Mouse (Mus musculus): ENCODE measurements at regions not wholly inside any gene's neighbourhood (a gene's known extent, or its start where the extent isn't known, plus 50 kb on each side); places are given as distances from the start of the nearest gene placed in this dataset.

DNA sequence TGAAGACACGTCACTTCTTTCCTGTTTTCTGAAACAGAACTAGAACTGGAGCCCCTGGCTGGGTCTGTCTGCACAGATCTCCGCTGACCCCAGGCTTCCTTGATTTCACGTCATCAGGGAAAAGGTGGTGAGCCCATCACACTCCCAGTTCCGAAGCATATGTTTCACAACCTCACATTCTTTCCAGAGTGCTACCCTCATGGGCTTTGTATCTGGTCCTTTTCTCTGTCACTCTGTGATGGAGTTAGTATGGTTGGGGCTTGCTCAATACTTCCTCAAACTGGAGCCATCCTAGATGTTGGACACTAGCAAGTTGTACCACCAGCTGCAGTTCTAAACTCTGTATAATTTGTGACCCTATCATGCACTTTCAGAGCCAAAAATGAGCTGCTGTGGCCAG is 125.8 kb upstream of the Cox10 start:
- no peaks in the 10 kb centered on the region for H3K36me3 ChIP-seq (replicated peaks in 1 of 2; ENCODE audit: control insufficient read depth in 1 of 2, insufficient read depth in 1 of 2, low read length in 1 of 2)
- no peak overlapping the region for H3K27ac ChIP-seq (ENCODE audit: insufficient read depth, low read depth)
- no peak for TF ChIP-seq JUND (conservative IDR thresholded peaks at IDR 0.05; ENCODE audit: low read depth, low read length)
- TF ChIP-seq MXI1 (IDR thresholded peaks at IDR 0.05; ENCODE audit: low read depth, low read length), result no peak
- no peak for TF ChIP-seq EP300 (IDR thresholded peaks at IDR 0.05; ENCODE audit: low read length)
- TF ChIP-seq ZMIZ1 (IDR thresholded peaks at IDR 0.05; ENCODE audit: low read depth, low read length), result no peak
- no peak for TF ChIP-seq PAX5 (IDR thresholded peaks at IDR 0.05; ENCODE audit: low read length)
- TF ChIP-seq MAFK (IDR thresholded peaks at IDR 0.05; ENCODE audit: insufficient replicate concordance, low read length), result no peak
- no peak for TF ChIP-seq JUN (IDR thresholded peaks at IDR 0.05; ENCODE audit: insufficient read depth, low read depth, low read length)
- TF ChIP-seq HCFC1 (IDR thresholded peaks at IDR 0.05; ENCODE audit: low read depth, low read length), result no peak
- TF ChIP-seq RCOR1 (conservative IDR thresholded peaks at IDR 0.05; ENCODE audit: low read depth, low read length), result no peak
- TF ChIP-seq USF1 (IDR thresholded peaks at IDR 0.05; ENCODE audit: low read depth, low read length), result no peak
- TF ChIP-seq POLR2AphosphoS2 (IDR thresholded peaks at IDR 0.05; ENCODE audit: low read depth, low read length), result no peak
- no peak for TF ChIP-seq USF2 (conservative IDR thresholded peaks at IDR 0.05; ENCODE audit: low read depth, low read length)
- H3K9ac ChIP-seq (ENCODE audit: insufficient read depth, low read depth), result no peak overlapping the region
- dilution Hi-C loops (cut with MboI; ENCODE audit: extremely low pct_ligation_motif_present, extremely low pct_unique_long_range_greater_than_20kb, low sequenced_read_pairs), result no loop called here
- no peak overlapping the region for H3K4me2 ChIP-seq (ENCODE audit: insufficient read depth, low read depth, poor library complexity, severe bottlenecking)
- H3K4me1 ChIP-seq (ENCODE audit: control insufficient read depth in 1 of 2, insufficient read depth in 2 of 2), result peaks cover 4 to 45% of the 10 kb centered on the region in 2 experiments
- in situ Hi-C loops (cut with MboI; ENCODE audit: low pct_ligation_motif_present, low pct_unique_long_range_greater_than_20kb, low sequenced_read_pairs), result no loop called here
- H3K27me3 ChIP-seq (replicated peaks), result peaks cover 2% of the 10 kb centered on the region
- DNase-seq (ENCODE audit: extremely low read depth), result no peak
- H3K4me3 ChIP-seq (replicated peaks in 1 of 3; ENCODE audit: low read depth in 2 of 3, low read length in 2 of 3, poor library complexity in 1 of 3), result no peak overlapping the region
- H3K9me3 ChIP-seq (replicated peaks; ENCODE audit: low read length), result no peaks in the 10 kb centered on the region
- H3K79me2 ChIP-seq (replicated peaks; ENCODE audit: control insufficient read depth, extremely low read depth, insufficient read depth, poor library complexity, severe bottlenecking), result no peaks in the 10 kb centered on the region

DNA sequence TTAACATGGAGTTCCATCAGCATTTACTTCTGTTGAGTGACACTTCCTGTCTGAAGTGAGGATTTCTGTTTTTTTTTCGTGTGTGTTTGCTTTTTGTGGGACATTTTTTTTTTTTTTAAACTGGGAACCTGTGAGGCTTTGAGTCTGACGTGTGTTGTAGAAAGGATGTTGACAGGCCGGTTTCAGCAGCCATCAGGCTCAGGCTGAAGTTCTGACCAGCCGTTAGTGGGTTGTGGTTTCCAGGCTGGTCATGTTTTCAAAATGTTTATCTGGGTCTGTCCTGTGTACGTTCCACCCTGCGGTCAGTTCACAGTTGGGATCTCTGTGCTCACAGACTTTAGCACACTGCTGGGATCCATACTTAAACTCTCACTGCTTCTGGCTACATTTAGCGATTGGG is 125.0 kb upstream of the Cox10 start:
- TF ChIP-seq KAT2A (IDR thresholded peaks at IDR 0.05; ENCODE audit: insufficient replicate concordance, low read length) (no peak), ZNF384 (IDR thresholded peaks at IDR 0.05; ENCODE audit: low read depth, low read length) (peak; percentile 46), NELFE (IDR thresholded peaks at IDR 0.05; ENCODE audit: low read depth, low read length) (no peak), USF2 (conservative IDR thresholded peaks at IDR 0.05; ENCODE audit: low read depth, low read length) (no peak)
- H3K4me1 ChIP-seq (ENCODE audit: control insufficient read depth in 1 of 2, insufficient read depth in 2 of 2), result peaks cover 4 to 45% of the 10 kb centered on the region in 2 experiments
- H3K79me2 ChIP-seq (replicated peaks; ENCODE audit: control insufficient read depth, extremely low read depth, insufficient read depth, poor library complexity, severe bottlenecking), result no peaks in the 10 kb centered on the region
- H3K4me2 ChIP-seq (ENCODE audit: insufficient read depth, low read depth, poor library complexity, severe bottlenecking), result no peak overlapping the region
- H3K9ac ChIP-seq (ENCODE audit: insufficient read depth, low read depth), result no peak overlapping the region
- H3K4me3 ChIP-seq (replicated peaks in 1 of 3; ENCODE audit: low read depth in 2 of 3, low read length in 2 of 3, poor library complexity in 1 of 3), result no peak overlapping the region
- H3K36me3 ChIP-seq (replicated peaks in 1 of 2; ENCODE audit: control insufficient read depth in 1 of 2, insufficient read depth in 1 of 2, low read length in 1 of 2), result no peaks in the 10 kb centered on the region
- in situ Hi-C loops (cut with MboI; ENCODE audit: low pct_ligation_motif_present, low pct_unique_long_range_greater_than_20kb, low sequenced_read_pairs), result no loop called here
- H3K27ac ChIP-seq (ENCODE audit: insufficient read depth, low read depth), result no peak overlapping the region
- H3K9me3 ChIP-seq (replicated peaks; ENCODE audit: low read length), result no peaks in the 10 kb centered on the region
- dilution Hi-C loops (cut with MboI; ENCODE audit: extremely low pct_ligation_motif_present, extremely low pct_unique_long_range_greater_than_20kb, low sequenced_read_pairs), result no loop called here
- H3K27me3 ChIP-seq (replicated peaks), result peaks cover 2% of the 10 kb centered on the region
- DNase-seq (ENCODE audit: extremely low read depth), result no peak

DNA sequence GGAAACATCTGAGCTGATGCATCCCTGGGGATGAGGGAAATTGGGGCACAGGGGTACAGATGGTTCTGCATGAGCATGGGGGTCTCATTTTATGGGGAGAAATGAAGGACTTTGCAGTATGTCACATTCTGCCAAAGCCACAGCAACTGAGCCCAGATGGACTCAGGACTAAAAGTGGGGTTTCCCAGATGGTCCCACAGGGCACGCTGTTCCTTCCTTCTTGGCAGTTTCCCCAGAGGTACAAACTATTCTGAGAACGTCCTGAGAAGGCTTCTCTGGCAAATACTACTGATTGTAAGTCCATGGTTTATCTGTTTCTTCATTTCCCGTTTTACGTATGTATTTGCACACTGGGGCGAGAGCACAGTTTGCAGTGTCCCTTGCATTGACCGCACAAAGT is 121.6 kb upstream of the Cox10 start:
- Histone ChIP-seq H3K27ac (ENCODE audit: insufficient read depth, low read depth) (no peak overlapping the region), H3K4me2 (ENCODE audit: insufficient read depth, low read depth, poor library complexity, severe bottlenecking) (no peak overlapping the region), H3K36me3 (replicated peaks in 1 of 2; ENCODE audit: control insufficient read depth in 1 of 2, insufficient read depth in 1 of 2, low read length in 1 of 2) (no peaks in the 10 kb centered on the region), H3K9me3 (replicated peaks; ENCODE audit: low read length) (no peaks in the 10 kb centered on the region), H3K9ac (ENCODE audit: insufficient read depth, low read depth) (no peak overlapping the region), H3K79me2 (replicated peaks; ENCODE audit: control insufficient read depth, extremely low read depth, insufficient read depth, poor library complexity, severe bottlenecking) (no peaks in the 10 kb centered on the region), H3K27me3 (replicated peaks) (peaks cover under 1% of the 10 kb centered on the region), H3K4me1 (ENCODE audit: control insufficient read depth in 1 of 2, insufficient read depth in 2 of 2) (peaks cover 4 to 34% of the 10 kb centered on the region in 2 experiments; a peak in 3 of 4 replicates), H3K4me3 (replicated peaks in 1 of 3; ENCODE audit: low read depth in 2 of 3, low read length in 2 of 3, poor library complexity in 1 of 3) (no peak overlapping the region)
- dilution Hi-C loops (cut with MboI; ENCODE audit: extremely low pct_ligation_motif_present, extremely low pct_unique_long_range_greater_than_20kb, low sequenced_read_pairs) (no loop called here), in situ Hi-C loops (cut with MboI; ENCODE audit: low pct_ligation_motif_present, low pct_unique_long_range_greater_than_20kb, low sequenced_read_pairs) (no loop called here)
- no peak for TF ChIP-seq SIN3A (IDR thresholded peaks at IDR 0.05; ENCODE audit: low read length)
- no peak for TF ChIP-seq ELF1 (IDR thresholded peaks at IDR 0.05; ENCODE audit: low read depth, low read length)
- TF ChIP-seq KAT2A (IDR thresholded peaks at IDR 0.05; ENCODE audit: insufficient replicate concordance, low read length), result no peak
- no peak for TF ChIP-seq POLR2AphosphoS2 (IDR thresholded peaks at IDR 0.05; ENCODE audit: low read depth, low read length)
- TF ChIP-seq CTCF (conservative IDR thresholded peaks at IDR 0.05 in 1 of 2, IDR thresholded peaks at IDR 0.05 in 1 of 2; ENCODE audit: low read depth in 2 of 2, low read length in 2 of 2), result no peak
- no peak for TF ChIP-seq MXI1 (IDR thresholded peaks at IDR 0.05; ENCODE audit: low read depth, low read length)
- no peak for TF ChIP-seq GABPA (IDR thresholded peaks at IDR 0.05; ENCODE audit: insufficient replicate concordance, low read depth, low read length)
- TF ChIP-seq JUN (IDR thresholded peaks at IDR 0.05; ENCODE audit: insufficient read depth, low read depth, low read length), result no peak
- TF ChIP-seq MAFK (IDR thresholded peaks at IDR 0.05; ENCODE audit: insufficient replicate concordance, low read length), result no peak
- TF ChIP-seq JUND (conservative IDR thresholded peaks at IDR 0.05; ENCODE audit: low read depth, low read length), result no peak
- TF ChIP-seq UBTF (IDR thresholded peaks at IDR 0.05; ENCODE audit: low read depth, low read length), result no peak
- DNase-seq (ENCODE audit: extremely low read depth), result no peak

All from CH12.LX (cell line).